Mouse (Mus musculus) Patski (cell line): Measurements from ENCODE around the gene Oat. TPM values are rescaled to one million over a fixed set of nuclear protein-coding genes. Genes with fewer than 3 reads are reported as not detected.
A peak's percentile ranks its signal among the peaks of the same experiment; 100 is the strongest.

ENCODE experiments used
- ATAC-seq: fragments of 100-300 bp; one replicate; pipeline ENCODE4 v1.8.0; 2021
- CTCF ChIA-PET: fragments of 350-600 bp; sonication (Branson Sonifier 250); formaldehyde crosslinking; loops from one replicate; lab custom pipeline; 2022; ENCODE audit warnings: inconsistent platforms; lab: Charles Lee
- POLR2A ChIA-PET: fragments of 350-600 bp; sonication (Branson Sonifier 250); formaldehyde crosslinking; loops from one replicate; lab custom pipeline; 2022; ENCODE audit warnings: antibody characterized with exemption, inconsistent platforms; lab: Charles Lee
- DNase-seq: peaks from one replicate; pipeline ENCODE4 v3.0.0-alpha.2; 2011; ENCODE audit warnings: low read depth, low spot score
- H3K27me3 ChIP-seq: fragments of 371-371 bp; one replicate; pipeline ENCODE4 v1.5.1; 2021
- CTCF ChIP-seq: fragments of 100-300 bp; IDR thresholded peaks from one replicate; pipeline ENCODE4 v1.5.1; 2021
- in situ Hi-C: fragments of 300-500 bp; cut with MboI; formaldehyde crosslinking; loops from 3 replicates; pipeline ENCODE4 v1.11.1; 2018; ENCODE audit warnings: low pct_unique_long_range_greater_than_20kb, mixed read lengths
- polyA plus RNA-seq: library from polyadenylated mRNA; unstranded; gene quantifications from one replicate; pipeline ENCODE4 v1.2.3, GENCODE M21; 2021

Oat gene
- 464 TPM for polyA plus RNA-seq

- CTCF ChIA-PET = interaction anchor here (0.8 to 1.9 kb wide), 3 partner anchors 16 to 26 kb away, joined by 3 to 6 read pairs (median 5); no protein-coding TSS in a partner anchor
Observed at GRCm38 (mm10) chr7:132576116-132576650, at the start of gene Oat. Gene Oat (minus strand): TSS chr7:132576398.

DNA sequence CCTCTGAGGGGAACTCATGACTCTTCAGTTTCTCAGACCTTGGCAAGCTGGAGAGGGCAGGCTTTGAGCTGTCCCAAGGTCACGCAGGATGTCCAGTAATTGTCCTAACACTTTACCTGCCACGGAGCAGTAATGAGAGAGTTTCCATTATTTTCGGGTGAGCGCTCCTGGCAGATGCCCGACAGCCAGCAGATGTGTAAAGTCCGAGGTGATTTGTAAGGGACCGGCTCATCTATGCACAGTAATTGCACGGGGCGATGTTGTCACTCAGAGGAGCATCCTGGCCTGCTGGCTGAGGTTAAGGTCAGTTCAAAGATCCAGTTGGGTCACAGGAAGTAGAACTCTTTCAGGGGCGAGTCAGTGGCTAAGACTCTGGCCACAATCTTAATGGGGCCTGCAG, 48.0 kb upstream of the Oat start:
- ATAC-seq (no peak), DNase-seq (no peak)
- no peaks in the 10 kb centered on the region for H3K27me3 ChIP-seq
- in situ Hi-C loops = loop anchor here (5.0 kb wide), 1 partner anchor 52 kb away; no protein-coding TSS in a partner anchor
- CTCF ChIA-PET = interaction anchor here (1.4 to 3.0 kb wide), 2 partner anchors 10 to 14 kb away, joined by 3 to 12 read pairs; no protein-coding TSS in a partner anchor
- TF ChIP-seq CTCF = no peak
- POLR2A ChIA-PET = no interaction called here

More at GRCm38 (mm10) chr7:132576116-132576650, at the start of gene Oat:
- DNase-seq (no peak), ATAC-seq (peak; percentile 83)
- POLR2A ChIA-PET = interaction anchor here (0.8 kb wide), 1 partner anchor 40 kb away, joined by 3 read pairs; no protein-coding TSS in a partner anchor
- in situ Hi-C loops = loop anchor here (10.0 kb wide), 1 partner anchor 239 kb away; the partner anchor contains the start of gene Fam53b
- no peaks in the 10 kb centered on the region for H3K27me3 ChIP-seq
- TF ChIP-seq CTCF = peak; percentile 23

GRCm38 (mm10) chr7:132619975-132620918, 44.0 kb upstream of the Oat start:
- no peaks in the 10 kb centered on the region for H3K27me3 ChIP-seq
- in situ Hi-C loops = loop anchor here (5.0 kb wide), 1 partner anchor 48 kb away; no protein-coding TSS in a partner anchor
- CTCF ChIA-PET = interaction anchor here (1.0 kb wide), 1 partner anchor 12 kb away, joined by 3 read pairs; no protein-coding TSS in a partner anchor
- DNase-seq (no peak), ATAC-seq (no peak)
- POLR2A ChIA-PET = no interaction called here
- TF ChIP-seq CTCF = no peak

- no peak for TF ChIP-seq CTCF
- ATAC-seq (no peak), DNase-seq (no peak)
- CTCF ChIA-PET = no interaction called here
- in situ Hi-C loops = no loop called here
- POLR2A ChIA-PET = no interaction called here
- no peaks in the 10 kb centered on the region for H3K27me3 ChIP-seq
Observed at GRCm38 (mm10) chr7:132619549-132619948, 43.4 kb upstream of the Oat start.

DNA sequence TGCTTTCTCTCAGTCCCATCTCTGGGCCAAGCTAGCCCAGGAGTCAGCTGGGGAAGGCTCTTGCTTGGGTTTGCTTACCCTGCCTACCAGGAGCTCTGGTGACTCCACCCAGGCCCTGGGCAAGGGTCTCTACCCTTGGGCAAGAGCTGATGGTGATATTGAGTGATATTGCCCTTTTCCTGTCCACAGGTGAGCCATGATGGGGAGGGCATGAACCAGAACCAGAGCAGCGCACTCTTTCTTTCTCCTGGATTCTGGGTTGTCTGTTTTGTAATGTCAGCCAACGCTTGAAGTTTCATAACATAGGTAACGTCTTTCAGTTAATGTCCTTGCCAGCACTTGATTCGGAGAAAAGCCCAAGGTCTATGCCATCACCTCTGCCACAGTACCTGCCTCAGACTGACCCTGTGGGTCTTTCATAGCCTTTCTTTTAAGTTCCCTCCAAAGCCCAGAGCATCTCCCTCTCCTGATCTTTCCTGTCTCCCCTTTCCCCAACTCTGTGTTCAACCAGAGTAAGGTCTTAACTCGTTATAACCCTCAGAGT, 40.9 kb upstream of the Oat start:
- H3K27me3 ChIP-seq = no peaks in the 10 kb centered on the region
- in situ Hi-C loops = no loop called here
- DNase-seq (no peak), ATAC-seq (no peak)
- ChIA-PET CTCF (no interaction called here), POLR2A (interaction anchor here (1.2 kb wide), 1 partner anchor 41 kb away, joined by 3 read pairs; no protein-coding TSS in a partner anchor)
- TF ChIP-seq CTCF = no peak

DNA sequence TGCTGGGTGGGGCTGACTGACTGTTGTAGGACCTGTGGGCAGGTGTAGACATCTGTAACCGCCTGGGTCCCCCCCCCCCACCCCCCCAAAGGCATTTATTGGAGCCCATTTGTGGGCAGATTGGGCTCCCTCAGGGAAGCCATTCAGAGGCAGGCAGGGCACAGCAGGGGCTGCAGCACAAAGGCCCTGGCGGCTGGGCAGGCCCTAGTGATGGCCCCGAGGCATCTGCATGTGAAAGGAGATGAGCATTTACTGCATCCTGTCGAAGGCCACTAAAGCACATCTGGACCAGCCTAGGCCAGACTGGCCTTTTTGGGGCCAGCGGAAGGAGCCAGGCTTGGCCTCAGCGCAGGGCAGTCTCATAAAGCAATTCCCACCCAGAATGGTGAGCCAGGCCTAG, 40.2 kb upstream of the Oat start:
- no peak for TF ChIP-seq CTCF
- ChIA-PET POLR2A (interaction anchor here (1.2 kb wide), 1 partner anchor 41 kb away, joined by 3 read pairs; no protein-coding TSS in a partner anchor), CTCF (no interaction called here)
- no peaks in the 10 kb centered on the region for H3K27me3 ChIP-seq
- no peak for ATAC-seq
- in situ Hi-C loops = no loop called here
- no peak for DNase-seq

DNA sequence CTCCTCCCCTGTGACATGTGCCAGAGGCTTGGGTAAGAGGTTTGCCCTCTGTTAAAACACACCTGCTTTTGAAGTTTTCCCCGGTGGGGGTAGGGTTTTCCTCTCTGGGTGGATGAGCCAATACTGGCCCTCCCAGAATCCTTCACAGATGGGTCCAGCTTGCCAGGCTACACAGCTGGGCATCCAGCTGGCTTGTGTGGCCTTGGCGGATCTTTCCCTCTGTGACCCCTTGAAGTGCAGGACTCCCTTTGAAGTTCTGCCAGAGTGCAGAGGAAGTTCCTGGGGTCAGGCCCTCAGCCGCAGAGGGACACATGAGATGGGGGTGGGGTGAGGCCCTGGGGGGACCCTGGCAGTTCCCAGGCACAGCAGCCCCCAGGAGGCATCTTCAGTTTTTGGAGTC, 39.1 kb upstream of the Oat start:
- DNase-seq = no peak
- in situ Hi-C loops = no loop called here
- CTCF ChIA-PET = no interaction called here
- TF ChIP-seq CTCF = no peak
- no peak for ATAC-seq
- POLR2A ChIA-PET = no interaction called here
- H3K27me3 ChIP-seq = no peaks in the 10 kb centered on the region

DNA sequence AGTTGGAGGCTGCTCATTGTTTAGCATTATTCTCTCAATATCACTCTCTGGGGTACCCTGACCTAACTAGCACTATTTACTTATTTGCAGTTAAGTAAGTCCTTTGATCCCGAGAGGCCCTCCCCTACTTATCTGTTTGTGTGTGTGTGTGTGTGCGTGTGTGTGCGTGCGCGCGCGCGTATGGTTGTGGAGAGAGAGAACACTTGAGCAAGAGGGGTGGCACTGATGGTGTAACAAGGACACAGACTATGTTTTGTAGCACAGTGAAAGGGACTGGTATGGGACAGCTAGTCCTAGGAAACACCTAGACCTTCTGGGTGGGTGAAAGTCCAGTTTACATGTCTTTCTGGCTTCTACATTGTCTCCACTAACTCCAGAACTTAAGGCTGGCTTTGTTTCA, 35.3 kb upstream of the Oat start:
- CTCF ChIA-PET = interaction anchor here (1.2 kb wide), 1 partner anchor 17 kb away, joined by 3 read pairs; no protein-coding TSS in a partner anchor
- in situ Hi-C loops = no loop called here
- POLR2A ChIA-PET = no interaction called here
- no peak for TF ChIP-seq CTCF
- H3K27me3 ChIP-seq = no peaks in the 10 kb centered on the region
- DNase-seq (no peak), ATAC-seq (no peak)

DNA sequence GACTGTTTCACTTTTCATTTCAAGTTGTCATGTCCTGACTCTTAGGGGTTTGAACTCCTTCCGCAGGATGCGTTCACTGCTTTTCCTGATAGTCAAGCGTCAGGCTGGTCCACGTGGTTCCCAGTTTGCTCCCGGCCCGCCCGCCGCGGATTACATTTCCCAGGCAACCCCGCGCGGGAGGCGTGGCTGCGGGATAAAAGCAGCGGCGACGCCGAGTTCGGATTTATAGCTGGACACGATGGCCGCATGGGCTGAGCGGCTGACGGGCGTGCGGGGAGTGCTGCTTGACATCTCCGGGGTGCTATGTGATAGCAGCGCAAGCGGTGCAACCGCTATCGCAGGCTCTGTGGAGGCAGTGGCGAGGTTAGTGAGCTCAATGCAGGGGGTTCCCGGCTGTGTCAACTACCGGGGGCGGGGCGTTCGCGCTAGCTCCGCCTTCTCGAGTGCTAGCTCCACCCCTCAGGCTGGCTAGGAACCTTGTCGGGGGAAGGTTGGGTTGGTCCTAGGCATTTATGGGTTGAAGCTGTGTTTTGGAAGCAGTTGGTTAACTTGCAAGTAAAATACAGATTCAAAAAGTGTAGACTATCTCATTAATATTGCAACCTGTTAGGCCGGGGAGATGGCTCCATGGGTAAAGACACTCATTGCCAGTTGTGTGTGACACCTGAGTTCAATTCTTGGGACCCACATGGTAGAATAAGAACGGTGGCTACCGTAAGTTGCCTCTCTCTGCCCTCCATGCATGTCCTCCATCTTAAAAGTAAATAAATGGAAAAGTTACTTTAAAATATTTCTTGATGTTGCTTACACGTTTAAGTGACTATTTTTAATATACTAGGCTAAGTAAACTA, 34.5 kb upstream of the Oat start, which contains the start of gene Lhpp:
Gene Lhpp, plus strand, starts transcription at position 171 of the 851 bp plus-strand sequence.
- POLR2A ChIA-PET = no interaction called here
- TF ChIP-seq CTCF = no peak
- DNase-seq = no peak
- in situ Hi-C loops = no loop called here
- H3K27me3 ChIP-seq = no peaks in the 10 kb centered on the region
- CTCF ChIA-PET = no interaction called here
- ATAC-seq = peak; percentile 70
